Mouse (Mus musculus) liver, adult (tissue): ENCODE data around the gene Brsk2.

Experiments used
- GATA4 ChIP-seq: IDR thresholded peaks from 2 replicates; pipeline ENCODE4 v1.6.1; 2014; ENCODE audit warnings: mild to moderate bottlenecking, low read length; ENCODE audit not compliant: insufficient replicate concordance

Brsk2 gene

DNA sequence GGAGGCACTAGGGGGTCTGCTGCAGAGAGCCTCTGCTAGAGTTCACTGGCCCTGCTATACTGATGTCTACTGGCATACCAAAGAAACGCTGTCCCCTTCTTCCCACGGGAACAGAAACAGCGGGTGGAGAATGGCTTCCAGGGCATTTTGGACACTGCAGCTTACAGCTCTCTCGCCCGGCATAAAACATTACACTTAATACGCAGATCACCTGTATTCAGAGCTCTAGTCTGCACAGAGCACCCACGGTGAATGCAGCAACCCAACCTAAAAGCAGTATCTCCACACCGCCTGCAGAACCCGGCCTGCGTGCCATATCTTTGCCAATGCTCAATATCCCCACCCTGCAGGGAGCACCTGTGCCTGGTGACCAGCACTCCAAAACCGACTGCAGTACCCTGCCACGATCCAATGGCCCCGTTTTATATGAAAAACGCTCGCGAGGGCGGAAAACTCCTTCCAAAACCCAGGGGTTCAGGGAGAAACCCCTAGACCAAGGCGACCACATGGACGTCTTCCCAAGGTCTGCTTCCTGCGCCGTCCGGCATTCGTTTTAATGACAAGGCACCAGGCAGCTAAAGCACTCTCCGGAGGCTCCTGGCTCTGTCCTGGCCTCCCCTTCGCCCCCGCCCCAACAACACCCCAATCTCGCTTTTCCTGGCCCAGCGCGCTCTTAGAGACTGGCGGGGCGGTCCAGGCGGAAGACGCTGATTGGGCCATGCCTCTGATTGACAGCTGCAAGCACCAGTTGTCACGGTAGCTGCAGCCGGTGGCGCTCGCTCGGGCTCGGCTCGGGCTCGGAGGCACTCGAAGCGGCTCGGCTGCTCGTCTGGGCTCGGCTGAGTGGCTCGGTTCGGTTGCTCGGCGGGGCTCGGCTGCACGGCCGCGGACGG lies at the start of gene Brsk2:
Brsk2 (plus strand) TSS at position 846 of the 893 bp plus-strand sequence.
- no peak for TF ChIP-seq GATA4

DNA sequence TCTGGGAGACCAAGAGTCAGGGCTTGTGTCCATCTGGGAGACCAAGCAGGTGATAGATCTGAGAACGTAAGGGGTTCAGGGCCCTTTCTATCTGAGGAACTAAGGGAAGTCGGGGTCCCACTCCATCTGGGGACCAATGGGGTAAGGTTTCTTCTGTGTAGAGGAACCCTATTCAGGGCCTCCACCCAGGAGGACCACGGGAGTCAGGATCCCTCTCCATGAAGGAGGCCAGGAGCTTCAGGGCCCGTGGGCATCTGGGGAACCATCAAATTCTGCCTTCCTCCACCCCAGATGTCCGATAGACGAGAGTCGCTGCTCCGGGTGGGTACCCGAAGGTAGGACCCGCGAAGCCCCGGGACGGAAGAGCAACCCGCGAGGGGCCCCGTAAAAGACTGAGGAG lies 47.7 kb upstream of the Brsk2 start:
- no peak for TF ChIP-seq GATA4

GRCm38 (mm10) chr7:141902269-141902729 lies 47.3 kb upstream of the Brsk2 start:
- TF ChIP-seq GATA4: no peak; the same call in 1 of the 2 replicates

DNA sequence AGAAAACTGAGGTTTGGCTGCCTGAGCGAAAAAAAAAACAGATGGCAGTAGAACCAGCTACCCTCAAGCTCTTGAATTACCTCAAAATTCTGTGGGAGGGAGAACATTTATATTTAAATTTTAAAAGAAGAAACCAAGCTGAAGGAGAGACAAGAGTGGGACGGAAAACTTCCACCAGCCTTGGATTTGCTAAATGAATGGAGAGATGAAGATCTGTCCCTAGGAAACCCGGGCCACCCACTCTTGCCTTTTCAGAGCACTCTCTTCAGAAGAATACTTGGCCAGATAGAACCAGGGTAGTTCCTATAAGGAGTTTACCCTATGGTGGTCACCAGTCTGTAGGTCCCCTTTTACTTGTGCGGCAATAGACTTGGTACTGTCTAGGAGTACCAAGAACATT lies 46.8 kb upstream of the Brsk2 start:
- no peak for TF ChIP-seq GATA4

- TF ChIP-seq GATA4: no peak
Observed at GRCm38 (mm10) chr7:141908591-141908990, 41.0 kb upstream of the Brsk2 start.

GRCm38 (mm10) chr7:141911305-141911704 lies 38.2 kb upstream of the Brsk2 start:
- TF ChIP-seq GATA4: no peak

- TF ChIP-seq GATA4: no peak
Observed at GRCm38 (mm10) chr7:141918407-141918806, 31.1 kb upstream of the Brsk2 start, which contains the start of gene Tollip. Tollip (minus strand) TSS chr7:141918507.

GRCm38 (mm10) chr7:141924917-141925316 lies 24.6 kb upstream of the Brsk2 start:
- TF ChIP-seq GATA4: no peak

GRCm38 (mm10) chr7:141928642-141929041 lies 20.9 kb upstream of the Brsk2 start:
- peak; percentile 62; the same call in 1 of the 2 replicates for TF ChIP-seq GATA4

DNA sequence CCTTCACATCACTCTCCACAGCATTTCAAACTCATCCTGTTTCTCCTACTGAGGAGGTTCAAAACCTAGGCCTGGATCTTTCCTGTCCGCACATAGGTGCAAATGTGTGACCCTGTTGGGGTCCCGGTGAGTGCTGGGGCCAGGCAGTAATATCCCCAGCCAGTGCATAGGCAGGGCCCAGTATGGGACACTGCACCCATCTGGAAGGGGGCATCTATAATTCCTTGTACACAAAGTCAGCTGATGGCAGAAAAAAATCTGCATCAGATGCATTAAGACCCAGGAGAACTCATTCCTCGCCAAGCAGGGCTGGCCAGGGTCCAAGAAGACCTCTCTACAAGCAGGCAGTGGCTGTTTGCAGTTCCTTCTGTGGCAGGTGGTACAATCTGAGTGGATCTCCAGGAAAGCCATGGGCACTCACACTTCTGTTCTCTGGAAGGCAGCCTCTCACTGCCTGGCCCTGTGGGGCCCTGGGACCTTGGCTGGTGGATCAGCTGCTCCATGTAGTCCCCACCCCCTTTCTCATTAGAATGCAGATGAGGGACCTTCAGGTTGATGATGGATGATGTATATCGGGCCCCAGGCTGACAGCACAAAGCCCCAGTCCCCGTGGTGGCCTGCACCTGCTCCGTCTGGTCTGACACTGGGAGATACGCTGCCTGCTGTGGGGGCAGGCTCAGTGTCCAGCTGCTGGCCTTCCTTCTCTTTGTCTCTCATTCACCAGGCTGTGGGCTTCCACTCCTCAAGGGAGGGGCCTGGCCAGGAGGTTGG lies 15.2 kb upstream of the Brsk2 start:
- TF ChIP-seq GATA4: no peak

- no peak for TF ChIP-seq GATA4
Observed at GRCm38 (mm10) chr7:141934951-141935350, 14.6 kb upstream of the Brsk2 start.

DNA sequence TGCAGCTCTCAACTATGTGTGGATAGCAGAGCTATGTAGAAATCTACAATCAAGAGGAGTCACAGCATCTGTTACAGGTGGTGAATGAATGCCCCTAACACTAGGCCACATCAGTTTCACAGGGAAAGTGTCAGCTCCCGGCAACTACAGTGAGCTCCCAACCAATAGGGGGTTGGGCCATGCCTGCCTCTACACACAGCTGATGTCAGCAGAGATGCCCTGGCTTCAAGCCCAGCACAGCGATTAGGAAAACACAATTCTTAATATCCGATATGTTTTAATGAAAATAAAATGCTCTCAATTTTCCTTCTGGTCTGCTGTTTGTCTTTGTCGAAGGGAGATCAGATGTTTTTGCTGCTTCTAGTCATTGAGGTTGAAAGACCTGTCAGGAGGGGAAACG lies 6.1 kb upstream of the Brsk2 start:
- TF ChIP-seq GATA4: no peak

DNA sequence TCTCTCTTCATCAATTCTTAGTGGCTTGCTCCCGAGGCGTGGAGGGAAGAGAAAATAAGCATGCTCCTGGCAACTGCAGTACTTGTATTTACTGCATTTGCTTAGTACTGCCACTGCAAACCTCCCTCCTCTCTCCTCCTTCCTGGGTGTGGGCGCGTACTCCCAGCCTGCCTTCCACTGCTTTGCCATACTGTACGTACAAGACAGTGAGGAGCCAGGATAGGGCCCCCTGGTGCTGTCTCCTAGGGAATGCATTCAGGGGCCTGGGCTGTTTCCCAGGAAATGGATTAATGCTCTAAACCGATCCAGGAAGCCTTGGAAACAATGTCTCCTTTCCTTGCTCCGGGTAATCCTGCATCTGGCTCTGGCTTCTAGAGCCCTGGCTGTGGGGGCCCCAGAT lies 3.6 kb upstream of the Brsk2 start:
- no peak for TF ChIP-seq GATA4

- TF ChIP-seq GATA4: no peak
Observed at GRCm38 (mm10) chr7:141947512-141947911, 2.0 kb upstream of the Brsk2 start.

GRCm38 (mm10) chr7:141948045-141948444 lies 1.5 kb upstream of the Brsk2 start:
- no peak for TF ChIP-seq GATA4

GRCm38 (mm10) chr7:141949799-141950103 lies 200 bp downstream of the Brsk2 start:
- TF ChIP-seq GATA4: no peak
